Mouse (Mus musculus) kidney, embryonic 16.5 days (tissue): Measurements from ENCODE around the gene Bfsp2. TPM values are rescaled to one million over a fixed set of nuclear protein-coding genes. Genes with fewer than 3 reads are reported as not detected.

Experiments used
- ATAC-seq: fragments of 200-750 bp; cut with Nextera tagmentation; 2 replicates; pipeline ENCODE4 v1.8.0; 2017; ENCODE audit warnings: moderate TSS enrichment; ENCODE audit not compliant: low FRiP score, low TSS enrichment
- H3K27ac ChIP-seq: fragments of 300-500 bp; sonication (generic); 2 replicates; pipeline ENCODE4 v1.5.1; 2014; ENCODE audit warnings: low read length
- H3K27me3 ChIP-seq: fragments of 300-500 bp; sonication (generic); 2 replicates; pipeline ENCODE4 v1.6.1; 2014; ENCODE audit warnings: low read length, control low read depth, mixed read lengths; ENCODE audit not compliant: insufficient read depth
- H3K36me3 ChIP-seq: fragments of 300-500 bp; sonication (generic); 2 replicates; pipeline ENCODE4 v1.6.1; 2014; ENCODE audit warnings: low read length, control low read depth, mixed read lengths; ENCODE audit not compliant: insufficient read depth
- H3K4me1 ChIP-seq: fragments of 300-500 bp; sonication (generic); 2 replicates; pipeline ENCODE4 v1.6.1; 2014; ENCODE audit warnings: low read length, control low read depth, mixed read lengths; ENCODE audit not compliant: insufficient read depth
- H3K4me2 ChIP-seq: fragments of 300-500 bp; sonication (generic); replicated peaks from 2 replicates; pipeline ENCODE4 v1.6.1; 2014; ENCODE audit warnings: low read depth, low read length
- H3K4me3 ChIP-seq: fragments of 300-500 bp; sonication (generic); 2 replicates; pipeline ENCODE4 v1.5.1; 2014; ENCODE audit warnings: mild to moderate bottlenecking, low read length
- H3K9ac ChIP-seq: fragments of 300-500 bp; sonication (generic); replicated peaks from 2 replicates; pipeline ENCODE4 v1.6.1; 2014; ENCODE audit warnings: low read length
- H3K9me3 ChIP-seq: fragments of 300-500 bp; sonication (generic); 2 replicates; pipeline ENCODE4 v1.6.1; 2016; ENCODE audit warnings: low read length, control low read depth
- WGBS: fragments of 180-500 bp; shearing (Covaris S2); extraction: QIAGEN DNeasy Blood & Tissue Kit; methylation state at CpG from one replicate; pipeline ENCODE4 v1.1.7; 2014; 5-methylcytosine and 5-hydroxymethylcytosine counted together
- polyA plus RNA-seq: library from polyadenylated mRNA; unstranded; fragments of >200 nt; fragmentation: Nextera tagmentation; extraction: Ambion mirVana; gene quantifications from 2 replicates; pipeline ENCODE4 v1.2.1, GENCODE M21; 2015

The Bfsp2 gene
- polyA plus RNA-seq, 1 experiment from 2014 or later, result 0.57 TPM

GRCm38 (mm10) chr9:103490439-103490838 is 10.2 kb upstream of the Bfsp2 start:
- Histone ChIP-seq H3K4me2 (no peak overlapping the region), H3K27me3 (no peaks in the 10 kb centered on the region), H3K9ac (no peak overlapping the region), H3K4me3 (no peak overlapping the region), H3K4me1 (peaks cover 27% of the 10 kb centered on the region), H3K36me3 (no peaks in the 10 kb centered on the region), H3K9me3 (no peaks in the 10 kb centered on the region), H3K27ac (no peak overlapping the region)
- ATAC-seq, result 0 out of 2 replicates have a peak, but pooled peaks have one; percentile 30
- 4% methylated on average over 2 of the region's 2 CpGs for WGBS

- no peak overlapping the region for H3K27ac ChIP-seq
- H3K9me3 ChIP-seq, result no peaks in the 10 kb centered on the region
- H3K4me3 ChIP-seq, result no peak overlapping the region
- H3K4me1 ChIP-seq, result peaks cover 27% of the 10 kb centered on the region
- no peaks in the 10 kb centered on the region for H3K36me3 ChIP-seq
- no peak for ATAC-seq
- H3K27me3 ChIP-seq, result no peaks in the 10 kb centered on the region
- no peak overlapping the region for H3K9ac ChIP-seq
- 75% methylated on average over 4 of the region's 4 CpGs for WGBS
- no peak overlapping the region for H3K4me2 ChIP-seq
Observed at GRCm38 (mm10) chr9:103489883-103490282, 9.7 kb upstream of the Bfsp2 start.

- no peaks in the 10 kb centered on the region for H3K27me3 ChIP-seq
- H3K4me1 ChIP-seq, result peaks cover 26% of the 10 kb centered on the region
- no peak overlapping the region for H3K4me2 ChIP-seq
- 51% methylated on average over 7 of the region's 7 CpGs for WGBS
- ATAC-seq, result no peak
- H3K27ac ChIP-seq, result no peak overlapping the region
- no peaks in the 10 kb centered on the region for H3K9me3 ChIP-seq
- no peaks in the 10 kb centered on the region for H3K36me3 ChIP-seq
- H3K9ac ChIP-seq, result no peak overlapping the region
- no peak overlapping the region for H3K4me3 ChIP-seq
Observed at GRCm38 (mm10) chr9:103489096-103489495, 8.9 kb upstream of the Bfsp2 start.

- no peaks in the 10 kb centered on the region for H3K27me3 ChIP-seq
- H3K36me3 ChIP-seq, result no peaks in the 10 kb centered on the region
- H3K4me3 ChIP-seq, result no peak overlapping the region
- 79% methylated on average over 6 of the region's 6 CpGs for WGBS
- 0 out of 2 replicates have a peak overlapping the region, but pooled peaks have one; percentile 7 for H3K9ac ChIP-seq
- H3K27ac ChIP-seq, result peak overlapping the region; percentile 19; the same call in 1 of the 2 replicates
- no peaks in the 10 kb centered on the region for H3K9me3 ChIP-seq
- H3K4me2 ChIP-seq, result no peak overlapping the region
- ATAC-seq, result no peak
- H3K4me1 ChIP-seq, result peaks cover 26% of the 10 kb centered on the region
Observed at GRCm38 (mm10) chr9:103486262-103486661, 6.0 kb upstream of the Bfsp2 start.

GRCm38 (mm10) chr9:103485606-103486005 is 5.4 kb upstream of the Bfsp2 start:
- no peak for ATAC-seq
- H3K27ac ChIP-seq, result peak overlapping the region; percentile 61
- no peaks in the 10 kb centered on the region for H3K36me3 ChIP-seq
- H3K9me3 ChIP-seq, result no peaks in the 10 kb centered on the region
- 15% methylated on average over 8 of the region's 8 CpGs for WGBS
- H3K4me2 ChIP-seq, result no peak overlapping the region
- H3K4me1 ChIP-seq, result peaks cover 28% of the 10 kb centered on the region
- no peak overlapping the region for H3K4me3 ChIP-seq
- no peaks in the 10 kb centered on the region for H3K27me3 ChIP-seq
- H3K9ac ChIP-seq, result peak overlapping the region; percentile 44; the same call in 1 of the 2 replicates

- WGBS, result 37% methylated on average over 8 of the region's 8 CpGs
- Histone ChIP-seq H3K4me2 (no peak overlapping the region), H3K27me3 (no peaks in the 10 kb centered on the region), H3K9me3 (no peaks in the 10 kb centered on the region), H3K27ac (no peak overlapping the region), H3K36me3 (no peaks in the 10 kb centered on the region), H3K4me3 (no peak overlapping the region), H3K9ac (no peak overlapping the region), H3K4me1 (peaks cover 19% of the 10 kb centered on the region)
- ATAC-seq, result peak; percentile 44; the same call in 1 of the 2 replicates
Observed at GRCm38 (mm10) chr9:103480603-103481220, 492 bp upstream of the Bfsp2 start.

- H3K4me3 ChIP-seq, result no peak overlapping the region
- no peaks in the 10 kb centered on the region for H3K9me3 ChIP-seq
- no peak overlapping the region for H3K27ac ChIP-seq
- H3K4me1 ChIP-seq, result peaks cover 15% of the 10 kb centered on the region
- ATAC-seq, result no peak
- H3K27me3 ChIP-seq, result no peaks in the 10 kb centered on the region
- no peaks in the 10 kb centered on the region for H3K36me3 ChIP-seq
- H3K4me2 ChIP-seq, result no peak overlapping the region
- H3K9ac ChIP-seq, result no peak overlapping the region
- WGBS, result 82% methylated on average over 6 of the region's 6 CpGs
Observed at GRCm38 (mm10) chr9:103475414-103475813, 4.8 kb downstream of the Bfsp2 start.

GRCm38 (mm10) chr9:103473915-103474688 is 6.1 kb downstream of the Bfsp2 start:
- Histone ChIP-seq H3K4me3 (no peak overlapping the region), H3K36me3 (no peaks in the 10 kb centered on the region), H3K27ac (peak overlapping the region; percentile 2; the same call in 1 of the 2 replicates), H3K9me3 (no peaks in the 10 kb centered on the region), H3K27me3 (no peaks in the 10 kb centered on the region), H3K4me2 (0 out of 2 replicates have a peak overlapping the region, but pooled peaks have one; percentile 24), H3K4me1 (peaks cover 14% of the 10 kb centered on the region), H3K9ac (no peak overlapping the region)
- 0 out of 2 replicates have a peak, but pooled peaks have one; percentile 27 for ATAC-seq
- 38% methylated on average over 13 of the region's 13 CpGs for WGBS

- H3K9me3 ChIP-seq, result no peaks in the 10 kb centered on the region
- H3K27me3 ChIP-seq, result no peaks in the 10 kb centered on the region
- no peak for ATAC-seq
- H3K9ac ChIP-seq, result no peak overlapping the region
- H3K36me3 ChIP-seq, result no peaks in the 10 kb centered on the region
- no peak overlapping the region for H3K4me3 ChIP-seq
- peaks cover 14% of the 10 kb centered on the region for H3K4me1 ChIP-seq
- H3K27ac ChIP-seq, result no peak overlapping the region
- H3K4me2 ChIP-seq, result peak overlapping the region; percentile 39
- 13% methylated on average over 11 of the region's 11 CpGs for WGBS
Observed at GRCm38 (mm10) chr9:103471784-103472183, 8.4 kb downstream of the Bfsp2 start.

GRCm38 (mm10) chr9:103469516-103469915 is 10.7 kb downstream of the Bfsp2 start:
- H3K36me3 ChIP-seq, result no peaks in the 10 kb centered on the region
- no peak overlapping the region for H3K4me2 ChIP-seq
- 65% methylated on average over 5 of the region's 5 CpGs for WGBS
- no peak overlapping the region for H3K27ac ChIP-seq
- peaks cover 13% of the 10 kb centered on the region for H3K4me1 ChIP-seq
- H3K27me3 ChIP-seq, result no peaks in the 10 kb centered on the region
- H3K4me3 ChIP-seq, result no peak overlapping the region
- ATAC-seq, result no peak
- no peak overlapping the region for H3K9ac ChIP-seq
- H3K9me3 ChIP-seq, result no peaks in the 10 kb centered on the region
